Mouse (Mus musculus): ENCODE data around the gene Prtn3.

- TF ChIP-seq POLR2A (IDR thresholded peaks at IDR 0.05; ENCODE audit: insufficient read length, low read depth) = peak; percentile 57
- no peak for TF ChIP-seq E2F4 (IDR thresholded peaks at IDR 0.05; ENCODE audit: insufficient read depth)
- peak in 1 of 3 experiments; percentile 25 for TF ChIP-seq MYOD1 (IDR thresholded peaks at IDR 0.05; ENCODE audit: control insufficient read depth in 1 of 3, insufficient read length in 2 of 3, low read depth in 2 of 3)
- TF ChIP-seq POLR2AphosphoS2 (IDR thresholded peaks at IDR 0.05; ENCODE audit: insufficient read length, low read depth) = peak; percentile 53
- TF ChIP-seq MYOG (IDR thresholded peaks at IDR 0.05; ENCODE audit: control insufficient read depth in 1 of 3, insufficient read depth in 1 of 3, insufficient read length in 2 of 3, low read depth in 2 of 3) = no peak
- TF ChIP-seq USF1 (IDR thresholded peaks at IDR 0.05; ENCODE audit: low read depth) = no peak
Observed at GRCm38 (mm10) chr10:79840644-79841551, 33.4 kb upstream of the Prtn3 start.

Measured in myocyte (in vitro differentiated cells).